Mouse (Mus musculus): ENCODE measurements around the gene Pld3. TPM values are rescaled to one million over a fixed set of nuclear protein-coding genes. Genes with fewer than 3 reads are reported as not detected.

Gene Pld3
- total and polyA plus RNA-seq, 2 experiments = 8.3 to 37.4 TPM

DNA sequence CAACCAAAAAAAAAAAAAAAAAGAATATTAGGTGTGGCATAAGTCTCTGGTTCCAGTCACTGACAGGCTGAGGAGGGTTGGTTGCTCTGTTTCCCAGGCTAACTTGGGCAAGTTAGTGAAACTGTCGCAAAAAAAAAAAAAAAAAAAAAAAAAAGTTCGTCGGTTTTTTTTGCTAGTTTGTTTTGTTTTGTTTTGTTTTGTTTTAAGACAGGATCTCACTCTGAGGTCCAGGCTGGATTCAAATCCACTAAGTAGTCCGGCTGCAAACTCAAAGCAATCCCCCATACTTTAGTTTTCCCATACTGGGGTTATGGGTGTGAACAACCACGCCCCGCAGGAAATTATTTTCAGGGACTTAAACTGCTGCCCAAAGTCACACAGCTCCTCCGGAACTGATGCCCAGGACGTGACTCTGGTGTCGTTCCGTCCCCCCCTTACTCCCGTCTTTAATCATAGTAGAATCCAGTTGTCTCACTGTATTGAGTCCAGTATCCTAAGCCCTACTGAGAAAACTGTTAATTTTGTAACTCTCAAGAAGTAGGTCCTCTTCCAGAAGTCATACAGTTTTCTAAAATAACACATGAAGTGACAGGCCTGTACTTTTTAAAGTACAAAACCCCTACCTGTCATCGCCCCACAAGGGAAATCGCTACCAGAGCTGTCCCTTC, 66.8 kb downstream of the Pld3 start:
- TF ChIP-seq CTCF (IDR thresholded peaks at IDR 0.05; ENCODE audit: low read depth, low read length) = no peak
- TF ChIP-seq POLR2A (IDR thresholded peaks at IDR 0.05; ENCODE audit: extremely low read depth, insufficient read depth, low read length) = no peak; the same call in 1 of the 2 replicates
- under 1% methylated on average over 13 of the region's 13 CpGs for WGBS
- Histone ChIP-seq H3K4me3 (ENCODE audit: insufficient read depth, low read depth, low read length) (peak overlapping the region; percentile 10), H3K36me3 (ENCODE audit: control insufficient read depth, insufficient read depth, low read length) (no peaks in the 10 kb centered on the region), H3K27me3 (ENCODE audit: control insufficient read depth, insufficient read depth, low read length) (no peaks in the 10 kb centered on the region), H3K9ac (ENCODE audit: low read depth, low read length) (peak overlapping the region; percentile 60), H3K79me2 (ENCODE audit: control insufficient read depth, insufficient read depth, low read length) (peaks cover 11% of the 10 kb centered on the region; the same call in 1 of the 2 replicates), H3K27ac (replicated peaks; ENCODE audit: insufficient read depth, low read depth, low read length) (peak overlapping the region; percentile 56), H3K4me1 (ENCODE audit: control insufficient read depth, insufficient read depth, low read length) (peaks cover 15% of the 10 kb centered on the region)
- DNase-seq (ENCODE audit: extremely low read depth, low read depth, low spot score) = no peak

DNA sequence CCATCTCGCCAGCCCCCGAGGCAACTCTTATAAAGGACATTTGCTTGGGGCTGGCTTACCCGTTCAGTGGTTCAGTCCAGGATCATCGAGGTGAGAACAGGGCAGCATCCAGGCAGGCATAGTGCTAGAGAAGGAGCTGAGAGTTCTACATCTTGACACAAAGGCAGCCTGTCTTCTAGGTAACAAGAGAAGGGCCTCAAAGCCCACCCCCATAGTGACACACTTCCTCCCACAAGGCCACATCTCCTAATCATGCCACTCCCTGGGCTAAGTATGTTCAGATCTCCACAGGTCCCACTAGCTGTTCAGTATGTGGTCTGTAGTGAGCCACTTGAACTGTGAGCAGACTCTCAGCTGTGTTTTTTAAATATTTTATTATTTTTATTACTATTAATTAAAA, 69.2 kb downstream of the Pld3 start:
- no peak overlapping the region for H3K9ac ChIP-seq (ENCODE audit: low read depth, low read length)
- no peak for DNase-seq (ENCODE audit: extremely low read depth, low read depth, low spot score)
- no peak for TF ChIP-seq POLR2A (IDR thresholded peaks at IDR 0.05; ENCODE audit: extremely low read depth, insufficient read depth, low read length)
- no peak for TF ChIP-seq CTCF (IDR thresholded peaks at IDR 0.05; ENCODE audit: low read depth, low read length)
- H3K4me3 ChIP-seq (ENCODE audit: insufficient read depth, low read depth, low read length) = no peak overlapping the region
- no peak overlapping the region for H3K27ac ChIP-seq (replicated peaks; ENCODE audit: insufficient read depth, low read depth, low read length)
- no peaks in the 10 kb centered on the region for H3K36me3 ChIP-seq (ENCODE audit: control insufficient read depth, insufficient read depth, low read length)
- peaks cover 5% of the 10 kb centered on the region; the same call in 1 of the 2 replicates for H3K79me2 ChIP-seq (ENCODE audit: control insufficient read depth, insufficient read depth, low read length)
- H3K4me1 ChIP-seq (ENCODE audit: control insufficient read depth, insufficient read depth, low read length) = peaks cover 19% of the 10 kb centered on the region
- WGBS = 94% methylated on average over 4 of the region's 4 CpGs
- no peaks in the 10 kb centered on the region for H3K27me3 ChIP-seq (ENCODE audit: control insufficient read depth, insufficient read depth, low read length)

Other genes with a start within 250 kb of the Pld3 start
- 9.4 and 24.2 TPM in 2 replicates for gene Ltbp4, start 215.5 kb downstream of the Pld3 start, total RNA-seq (2014; rRNA removed)
- 29.2 and 32.5 TPM in 2 replicates for gene Ltbp4, start 215.5 kb downstream of the Pld3 start, polyA plus RNA-seq (2012; rRNA removed)
- 3.6 and 4.4 TPM in 2 replicates for gene Shkbp1, start 197.2 kb downstream of the Pld3 start, total RNA-seq (2014; rRNA removed)
- gene Shkbp1, start 197.2 kb downstream of the Pld3 start, polyA plus RNA-seq (2012; rRNA removed) = 19.8 and 23.9 TPM in 2 replicates
- gene Gm20479, start 195.8 kb downstream of the Pld3 start, total RNA-seq (2014; rRNA removed) = not detected in 2 replicates
- gene Gm20479, start 195.8 kb downstream of the Pld3 start, polyA plus RNA-seq (2012; rRNA removed) = not detected in 2 replicates
- under 0.01 TPM in 1 of 2 replicates, not detected in the other for gene Sptbn4, start 105.5 kb downstream of the Pld3 start, total RNA-seq (2014; rRNA removed)
- gene Sptbn4, start 105.5 kb downstream of the Pld3 start, polyA plus RNA-seq (2012; rRNA removed) = 0.06 TPM in 1 of 2 replicates, not detected in the other
- 142 and 148 TPM in 2 replicates for gene Blvrb, start 105.2 kb downstream of the Pld3 start, total RNA-seq (2014; rRNA removed)
- gene Blvrb, start 105.2 kb downstream of the Pld3 start, polyA plus RNA-seq (2012; rRNA removed) = 268 and 304 TPM in 2 replicates
- 3.5 and 4.6 TPM in 2 replicates for gene Sertad3, start 79.5 kb downstream of the Pld3 start, total RNA-seq (2014; rRNA removed)
- 6.9 and 8.3 TPM in 2 replicates for gene Sertad3, start 79.5 kb downstream of the Pld3 start, polyA plus RNA-seq (2012; rRNA removed)
- gene Sertad1, start 66.3 kb downstream of the Pld3 start, total RNA-seq (2014; rRNA removed) = 7.7 and 9.5 TPM in 2 replicates
- gene Sertad1, start 66.3 kb downstream of the Pld3 start, polyA plus RNA-seq (2012; rRNA removed) = 8.8 and 11.6 TPM in 2 replicates
- gene Prx, start 53.9 kb downstream of the Pld3 start, total RNA-seq (2014; rRNA removed) = 0.07 TPM in 1 of 2 replicates, not detected in the other
- 0.05 and 0.07 TPM in 2 replicates for gene Prx, start 53.9 kb downstream of the Pld3 start, polyA plus RNA-seq (2012; rRNA removed)
- gene Hipk4, start 30.0 kb downstream of the Pld3 start, total RNA-seq (2014; rRNA removed) = not detected in 2 replicates
- gene Hipk4, start 30.0 kb downstream of the Pld3 start, polyA plus RNA-seq (2012; rRNA removed) = not detected in 2 replicates
- gene 2310022A10Rik, start within 50 bp of the Pld3 start, total RNA-seq (2014; rRNA removed) = 1.2 and 2.7 TPM in 2 replicates
- gene 2310022A10Rik, start within 50 bp of the Pld3 start, polyA plus RNA-seq (2012; rRNA removed) = 8.5 and 9.0 TPM in 2 replicates
- 57.1 and 65.5 TPM in 2 replicates for gene Akt2, start 38.3 kb upstream of the Pld3 start, total RNA-seq (2014; rRNA removed)
- gene Akt2, start 38.3 kb upstream of the Pld3 start, polyA plus RNA-seq (2012; rRNA removed) = 78.1 and 81.3 TPM in 2 replicates
- gene Ttc9b, start 100.7 kb upstream of the Pld3 start, total RNA-seq (2014; rRNA removed) = not detected in 2 replicates
- not detected in 2 replicates for gene Ttc9b, start 100.7 kb upstream of the Pld3 start, polyA plus RNA-seq (2012; rRNA removed)
- gene Map3k10, start 121.4 kb upstream of the Pld3 start, total RNA-seq (2014; rRNA removed) = 10.0 and 10.6 TPM in 2 replicates
- gene Map3k10, start 121.4 kb upstream of the Pld3 start, polyA plus RNA-seq (2012; rRNA removed) = 20.1 and 21.5 TPM in 2 replicates
- gene Zfp607b, start 136.1 kb upstream of the Pld3 start, total RNA-seq (2014; rRNA removed) = 0.27 and 0.28 TPM in 2 replicates
- gene Zfp607b, start 136.1 kb upstream of the Pld3 start, polyA plus RNA-seq (2012; rRNA removed) = 0.05 and 0.40 TPM in 2 replicates
- 5.8 and 6.1 TPM in 2 replicates for gene Zfp60, start 178.2 kb upstream of the Pld3 start, total RNA-seq (2014; rRNA removed)
- 0.83 and 1.1 TPM in 2 replicates for gene Zfp60, start 178.2 kb upstream of the Pld3 start, polyA plus RNA-seq (2012; rRNA removed)